Mouse (Mus musculus) cerebellum, adult (tissue): ENCODE measurements around the gene Ctrb1.

Experiments
- ATAC-seq: cut with Nextera tagmentation; 2 replicates; pipeline ENCODE4 v1.9.2; 2017; ENCODE audit warnings: mild to moderate bottlenecking, moderate library complexity, mixed read lengths; ENCODE audit not compliant: insufficient number of reproducible peaks, low FRiP score, low TSS enrichment

The Ctrb1 gene

DNA sequence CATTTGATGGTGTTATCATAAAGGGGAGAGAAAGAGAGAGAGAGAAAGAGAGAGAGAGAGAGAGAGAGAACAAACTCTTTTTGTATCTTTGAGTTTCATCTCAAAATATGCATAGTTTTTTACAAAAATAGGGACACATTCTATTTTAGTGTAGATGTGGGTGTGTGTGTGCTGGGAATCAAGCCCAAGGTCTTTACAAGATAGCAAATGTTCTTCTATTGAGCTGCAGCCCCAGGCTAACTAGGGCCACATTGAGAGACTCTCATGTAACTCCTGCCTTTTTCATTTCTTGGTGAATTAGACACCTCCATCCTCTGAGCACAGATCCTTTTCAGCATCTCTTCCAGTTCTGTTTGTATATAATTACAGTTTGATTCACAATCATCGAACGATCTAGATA, 49.7 kb downstream of the Ctrb1 start:
- ATAC-seq, result no peak

DNA sequence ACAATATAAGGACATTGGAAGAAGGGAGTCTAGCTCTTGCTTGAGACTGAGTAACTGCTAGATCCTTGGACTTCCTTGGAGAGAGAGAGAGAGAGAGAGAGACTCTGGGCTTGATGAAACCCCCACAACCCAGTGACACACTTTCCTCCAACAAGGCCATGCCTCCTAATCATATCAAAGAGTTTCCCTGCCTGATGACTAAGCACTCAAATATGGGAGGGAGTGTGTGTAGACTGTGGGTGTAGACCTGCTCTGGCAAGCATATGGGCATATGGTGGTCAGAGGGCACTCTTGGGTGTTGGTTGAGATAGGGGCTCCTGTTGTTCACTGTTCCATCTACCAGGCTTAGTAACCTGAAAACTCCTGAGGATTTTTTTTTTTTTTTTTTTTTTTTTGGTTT, 52.7 kb downstream of the Ctrb1 start:
- no peak for ATAC-seq
